ENCODE assay signal across 8 mouse cellular contexts in genomic region chr4:62501964-62502732, GRCm38 (mm10). TPM values are rescaled to one million over a fixed set of nuclear protein-coding genes. Genes with fewer than 3 reads are reported as not detected.
DNase-seq lines count a peak whose midpoint lies in the region; TF ChIP-seq lines count a peak whose summit lies in the region.

No protein-coding gene starts in this region.

- no peaks in the 10 kb centered on the region; the same call in 1 of the 2 replicates for H3K4me1 ChIP-seq in cortical plate, adult 2 months (ENCODE audit: control insufficient read depth, insufficient read depth, low read length)
- H3K4me1 ChIP-seq in megakaryocyte, embryonic 14.5 days, result peaks cover 40% of the 10 kb centered on the region

- TF ChIP-seq CTCF in cortical plate, adult 2 months (IDR thresholded peaks at IDR 0.05; ENCODE audit: extremely low read depth, insufficient read depth, low read length), result no peak

- peak; percentile 82; the same call in 1 of the 2 replicates for TF ChIP-seq POLR2A in cortical plate, adult 2 months (IDR thresholded peaks at IDR 0.05; ENCODE audit: extremely low read depth, insufficient read depth, low read length)

- peak; percentile 93 for DNase-seq in adipocyte (ENCODE audit: low spot score)
- peak; percentile 79 to 82 for DNase-seq in gastrocnemius, adult 8-10 months (ENCODE audit: low spot score in 2 of 2)
- peak; percentile 88 for DNase-seq in induced T-regulatory cell, adult 2 months (ENCODE audit: low read depth)
- peak; percentile 69 to 91 for DNase-seq in left cerebral cortex, adult 9 months (ENCODE audit: low spot score in 2 of 2)
- DNase-seq in right cerebral cortex, adult 2 months (ENCODE audit: low spot score in 2 of 2), result peak; percentile 92 to 93
- peak; percentile 60 for DNase-seq in urinary bladder, postnatal 10 days (ENCODE audit: low spot score)

- H3K27me3 ChIP-seq in megakaryocyte, embryonic 14.5 days (replicated peaks), result no peaks in the 10 kb centered on the region

- H3K4me3 ChIP-seq in cortical plate, adult 2 months (ENCODE audit: insufficient read depth, low read length), result peak overlapping the region; percentile 66
- H3K4me3 ChIP-seq in megakaryocyte, embryonic 14.5 days (replicated peaks), result peak overlapping the region; percentile 91

- H3K36me3 ChIP-seq in megakaryocyte, embryonic 14.5 days (replicated peaks; ENCODE audit: low read length), result peaks cover 15% of the 10 kb centered on the region

- peak overlapping the region; percentile 18; the same call in 1 of the 2 replicates for H3K27ac ChIP-seq in cortical plate, adult 2 months (ENCODE audit: insufficient read depth, low read length)

- H3K9me3 ChIP-seq in megakaryocyte, embryonic 14.5 days, result no peaks in the 10 kb centered on the region

RNA-seq across cellular contexts. Expression of gene Hdhd3, which starts 1.1 kb away (rescaled TPM):
- polyA plus RNA-seq in cortical plate, adult 2 months (2012; rRNA removed), result 7.6 and 8.4 TPM in 2 replicates
- 1 to 10 TPM in 3 of 4 experiments, under 1 TPM in 1; 0.40 to 1.8 (median 1.3) TPM for total RNA-seq in gastrocnemius, adult 8-10 months (2022)
- polyA plus RNA-seq in megakaryocyte, embryonic 14.5 days (2012; ENCODE audit: insufficient read depth, low replicate concordance), result 1.5 TPM in 1 of 2 replicates, not detected in the other

RNA-seq across cellular contexts. Expression of gene Alad, which starts 17.6 kb away (rescaled TPM):
- 36.0 and 38.0 TPM in 2 replicates for polyA plus RNA-seq in cortical plate, adult 2 months (2012; rRNA removed)
- total RNA-seq in gastrocnemius, adult 8-10 months (2022), result 10 to 100 TPM; 26.1 to 36.7 (median 30.3) TPM
- 28.3 and 75.7 TPM in 2 replicates for polyA plus RNA-seq in megakaryocyte, embryonic 14.5 days (2012; ENCODE audit: insufficient read depth, low replicate concordance)

RNA-seq across cellular contexts. Expression of gene Bspry, which starts 22.3 kb away (rescaled TPM):
- 0.58 and 0.62 TPM in 2 replicates for polyA plus RNA-seq in cortical plate, adult 2 months (2012; rRNA removed)
- total RNA-seq in gastrocnemius, adult 8-10 months (2022), result not detected
- polyA plus RNA-seq in megakaryocyte, embryonic 14.5 days (2012; ENCODE audit: insufficient read depth, low replicate concordance), result not detected in 2 replicates

RNA-seq across cellular contexts. Expression of gene Pole3, which starts 22.7 kb away (rescaled TPM):
- polyA plus RNA-seq in cortical plate, adult 2 months (2012; rRNA removed), result 26.0 TPM in 2 replicates
- 10 to 100 TPM; 14.1 to 18.1 (median 15.1) TPM for total RNA-seq in gastrocnemius, adult 8-10 months (2022)
- polyA plus RNA-seq in megakaryocyte, embryonic 14.5 days (2012; ENCODE audit: insufficient read depth, low replicate concordance), result 4.7 and 21.6 TPM in 2 replicates

RNA-seq across cellular contexts. Expression of gene 4933430I17Rik, which starts 23.0 kb away (rescaled TPM):
- polyA plus RNA-seq in cortical plate, adult 2 months (2012; rRNA removed), result 0.11 and 0.25 TPM in 2 replicates
- total RNA-seq in gastrocnemius, adult 8-10 months (2022), result not detected
- polyA plus RNA-seq in megakaryocyte, embryonic 14.5 days (2012; ENCODE audit: insufficient read depth, low replicate concordance), result not detected in 2 replicates

Comparison
In these comparisons a context has a peak if more than half of its experiments do, and no peak if none do; other contexts are left out.
1. Peak in every context shown above with its lines: DNase-seq, H3K4me3 ChIP-seq and H3K27ac ChIP-seq.